Mouse (Mus musculus): ENCODE results near the gene Isg20l2.
"Not testable (repeated sequence)": the region's sequence is repeated elsewhere in the genome, so short reads cannot be mapped to it uniquely, and the experiment has no call there.

DNA sequence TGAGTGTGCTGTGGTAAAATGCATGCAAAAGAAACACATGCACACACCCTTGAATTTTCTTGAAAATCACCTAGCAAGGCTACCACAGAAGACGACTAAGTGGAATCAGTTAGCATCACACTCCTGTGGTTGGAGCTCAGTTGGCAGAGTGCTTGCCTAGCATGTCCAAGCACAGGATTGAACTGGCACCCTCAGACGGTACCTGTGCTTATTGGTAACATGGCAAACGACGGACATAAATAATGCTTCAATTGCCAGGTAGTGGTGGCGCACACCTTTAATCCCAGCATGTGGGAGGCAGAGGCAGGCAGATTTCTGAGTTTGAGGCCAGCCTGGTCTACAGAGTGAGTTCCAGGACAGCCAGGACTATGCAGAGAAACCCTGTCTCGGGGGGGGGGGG, 28.2 kb upstream of the Isg20l2 start:
- not testable (repeated sequence) for TF ChIP-seq CTCF, EP300 (IDR thresholded peaks at IDR 0.05; ENCODE audit: low read depth)

Measured in heart, postnatal 0 days (tissue).